Mouse (Mus musculus) liver, adult 2 months (tissue): ENCODE results near the gene Batf.

Source experiments
- CTCF ChIP-seq: fragments of 200-500 bp; IDR thresholded peaks from 2 replicates; pipeline ENCODE4 v1.5.1; 2011; ENCODE audit warnings: low read depth, low read length, control low read depth
- POLR2A ChIP-seq: fragments of 200-500 bp; IDR thresholded peaks from 2 replicates; pipeline ENCODE4 v1.6.1; 2011; ENCODE audit warnings: low read length, control low read depth; ENCODE audit not compliant: insufficient read depth; ENCODE audit errors: extremely low read depth

GRCm38 (mm10) chr12:85695787-85696186, 9.3 kb downstream of the Batf start:
- TF ChIP-seq CTCF (no peak), POLR2A (no peak)
